Mouse (Mus musculus) limb, embryonic 12.5 days (tissue): ENCODE measurements at regions not wholly inside any gene's neighbourhood (a gene's known extent, or its start where the extent isn't known, plus 50 kb on each side); places are given as distances from the start of the nearest gene placed in this dataset.

Experiments used
- ATAC-seq: fragments of 200-750 bp; cut with Nextera tagmentation; 2 replicates; pipeline ENCODE4 v1.8.0; 2017; ENCODE audit warnings: low read depth, moderate TSS enrichment; ENCODE audit not compliant: insufficient number of reproducible peaks, insufficient read depth, low FRiP score, low TSS enrichment
- H3K27ac ChIP-seq: fragments of 300-500 bp; sonication (generic); 2 replicates; pipeline ENCODE4 v1.5.1; 2016; ENCODE audit warnings: mild to moderate bottlenecking, moderate library complexity
- H3K27me3 ChIP-seq: fragments of 300-500 bp; sonication (generic); 2 replicates; pipeline ENCODE4 v1.6.1; 2016; ENCODE audit warnings: mild to moderate bottlenecking, moderate library complexity
- H3K36me3 ChIP-seq: fragments of 300-500 bp; sonication (generic); 2 replicates; pipeline ENCODE4 v1.6.1; 2016; ENCODE audit warnings: mild to moderate bottlenecking, moderate library complexity
- H3K4me1 ChIP-seq: fragments of 300-500 bp; sonication (generic); replicated peaks from 2 replicates; pipeline ENCODE4 v1.6.1; 2016
- H3K4me2 ChIP-seq: fragments of 300-500 bp; sonication (generic); 2 replicates; pipeline ENCODE4 v1.6.1; 2016; ENCODE audit warnings: mild to moderate bottlenecking, moderate library complexity
- H3K4me3 ChIP-seq: fragments of 300-500 bp; sonication (generic); replicated peaks from 2 replicates; pipeline ENCODE4 v1.5.1; 2016; ENCODE audit warnings: mild to moderate bottlenecking
- H3K9ac ChIP-seq: fragments of 300-500 bp; sonication (generic); replicated peaks from 2 replicates; pipeline ENCODE4 v1.6.1; 2016; ENCODE audit warnings: mild to moderate bottlenecking, moderate library complexity
- H3K9me3 ChIP-seq: fragments of 300-500 bp; sonication (generic); 2 replicates; pipeline ENCODE4 v1.6.1; 2016; ENCODE audit warnings: mild to moderate bottlenecking, moderate library complexity
- WGBS: fragments of 180-500 bp; shearing (Covaris S2); methylation state at CpG from one replicate; pipeline ENCODE4 v1.1.7; 2016; 5-methylcytosine and 5-hydroxymethylcytosine counted together

DNA sequence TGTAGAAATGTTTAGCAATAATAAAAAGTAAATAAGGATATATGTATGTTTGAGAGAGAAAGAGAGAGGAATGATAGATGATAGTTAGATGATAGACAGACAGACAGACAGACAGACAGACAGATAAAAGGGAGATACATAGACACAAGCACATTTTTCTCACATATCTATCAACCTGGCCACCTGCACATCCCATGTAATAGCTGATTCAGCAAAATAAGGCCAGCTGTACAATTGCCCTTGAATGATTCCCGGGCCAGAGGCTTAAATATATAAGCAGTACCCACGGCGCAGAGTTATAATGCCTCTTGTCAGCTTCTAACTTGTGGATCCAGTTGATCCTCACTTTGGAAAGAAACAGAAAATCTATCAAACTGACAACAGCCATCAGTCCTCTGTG lies 178.5 kb downstream of the Tmem114 start:
- no peak for ATAC-seq
- Histone ChIP-seq H3K4me3 (no peak overlapping the region), H3K9ac (no peak overlapping the region), H3K27me3 (no peaks in the 10 kb centered on the region), H3K4me1 (no peaks in the 10 kb centered on the region), H3K27ac (no peak overlapping the region), H3K9me3 (no peaks in the 10 kb centered on the region), H3K4me2 (no peak overlapping the region), H3K36me3 (no peaks in the 10 kb centered on the region)
- WGBS: 88% methylated on average over 3 of the region's 3 CpGs

DNA sequence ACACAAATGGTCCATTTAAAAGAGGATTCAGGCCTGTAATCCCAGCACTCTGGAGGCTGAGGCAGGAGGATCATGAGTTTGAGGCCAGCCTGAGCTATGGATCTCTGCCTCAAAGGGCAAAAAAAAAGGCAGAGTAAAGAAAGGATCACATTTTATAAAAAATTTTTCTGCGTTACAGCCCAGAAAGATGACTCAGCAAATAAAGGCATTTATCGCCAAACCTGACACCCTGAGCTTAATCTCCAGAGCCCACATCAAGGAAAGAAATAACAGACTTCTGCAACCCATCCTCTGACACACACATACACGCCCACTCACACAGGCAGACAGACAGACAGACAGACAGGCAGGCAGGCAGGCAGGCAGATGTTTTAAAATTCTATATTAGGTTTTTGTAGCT lies 179.3 kb downstream of the Tmem114 start:
- H3K9me3 ChIP-seq: no peaks in the 10 kb centered on the region
- no peak for ATAC-seq
- no peak overlapping the region for H3K9ac ChIP-seq
- H3K36me3 ChIP-seq: no peaks in the 10 kb centered on the region
- no peak overlapping the region for H3K4me2 ChIP-seq
- H3K4me3 ChIP-seq: no peak overlapping the region
- WGBS: 86% methylated on average over 3 of the region's 3 CpGs
- no peaks in the 10 kb centered on the region for H3K4me1 ChIP-seq
- H3K27ac ChIP-seq: no peak overlapping the region
- no peaks in the 10 kb centered on the region for H3K27me3 ChIP-seq

- no peak for ATAC-seq
- H3K4me1 ChIP-seq: no peaks in the 10 kb centered on the region
- WGBS: 81% methylated on average over 1 of the region's 1 CpGs
- H3K36me3 ChIP-seq: no peaks in the 10 kb centered on the region
- H3K9ac ChIP-seq: no peak overlapping the region
- H3K4me3 ChIP-seq: no peak overlapping the region
- H3K4me2 ChIP-seq: no peak overlapping the region
- H3K9me3 ChIP-seq: no peaks in the 10 kb centered on the region
- no peaks in the 10 kb centered on the region for H3K27me3 ChIP-seq
- no peak overlapping the region for H3K27ac ChIP-seq
Measured at GRCm38 (mm10) chr16:8234351-8234750, 190.6 kb downstream of the Tmem114 start.

- no peak overlapping the region for H3K9ac ChIP-seq
- no peak overlapping the region for H3K4me3 ChIP-seq
- H3K36me3 ChIP-seq: no peaks in the 10 kb centered on the region
- no peak for ATAC-seq
- no peak overlapping the region for H3K27ac ChIP-seq
- no peaks in the 10 kb centered on the region for H3K9me3 ChIP-seq
- 59% methylated on average over 4 of the region's 4 CpGs for WGBS
- H3K27me3 ChIP-seq: no peaks in the 10 kb centered on the region
- no peak overlapping the region for H3K4me2 ChIP-seq
- H3K4me1 ChIP-seq: no peaks in the 10 kb centered on the region
Measured at GRCm38 (mm10) chr16:8232079-8232478, 192.9 kb downstream of the Tmem114 start.

- Histone ChIP-seq H3K9ac (no peak overlapping the region), H3K9me3 (no peaks in the 10 kb centered on the region), H3K27ac (no peak overlapping the region), H3K4me2 (no peak overlapping the region), H3K36me3 (no peaks in the 10 kb centered on the region), H3K27me3 (no peaks in the 10 kb centered on the region), H3K4me3 (no peak overlapping the region), H3K4me1 (peaks cover 17% of the 10 kb centered on the region)
- 11% methylated on average over 10 of the region's 10 CpGs for WGBS
- ATAC-seq: peak; percentile 73
Measured at GRCm38 (mm10) chr16:8223625-8224300, 201.2 kb downstream of the Tmem114 start.

- Histone ChIP-seq H3K27me3 (no peaks in the 10 kb centered on the region), H3K4me1 (peaks cover 5% of the 10 kb centered on the region; the same call in 1 of the 2 replicates), H3K4me3 (no peak overlapping the region), H3K9ac (no peak overlapping the region), H3K27ac (no peak overlapping the region), H3K36me3 (no peaks in the 10 kb centered on the region), H3K9me3 (no peaks in the 10 kb centered on the region), H3K4me2 (no peak overlapping the region)
- 71% methylated on average over 8 of the region's 8 CpGs for WGBS
- no peak for ATAC-seq
Measured at GRCm38 (mm10) chr16:8208251-8209181, 216.4 kb downstream of the Tmem114 start.

GRCm38 (mm10) chr16:8205014-8205413 lies 219.9 kb downstream of the Tmem114 start:
- WGBS: 54% methylated on average over 5 of the region's 5 CpGs
- no peak for ATAC-seq
- no peak overlapping the region for H3K9ac ChIP-seq
- no peaks in the 10 kb centered on the region for H3K27me3 ChIP-seq
- no peak overlapping the region for H3K4me2 ChIP-seq
- H3K36me3 ChIP-seq: no peaks in the 10 kb centered on the region
- H3K27ac ChIP-seq: no peak overlapping the region
- H3K4me3 ChIP-seq: no peak overlapping the region
- peaks cover 5% of the 10 kb centered on the region; the same call in 1 of the 2 replicates for H3K4me1 ChIP-seq
- no peaks in the 10 kb centered on the region for H3K9me3 ChIP-seq

DNA sequence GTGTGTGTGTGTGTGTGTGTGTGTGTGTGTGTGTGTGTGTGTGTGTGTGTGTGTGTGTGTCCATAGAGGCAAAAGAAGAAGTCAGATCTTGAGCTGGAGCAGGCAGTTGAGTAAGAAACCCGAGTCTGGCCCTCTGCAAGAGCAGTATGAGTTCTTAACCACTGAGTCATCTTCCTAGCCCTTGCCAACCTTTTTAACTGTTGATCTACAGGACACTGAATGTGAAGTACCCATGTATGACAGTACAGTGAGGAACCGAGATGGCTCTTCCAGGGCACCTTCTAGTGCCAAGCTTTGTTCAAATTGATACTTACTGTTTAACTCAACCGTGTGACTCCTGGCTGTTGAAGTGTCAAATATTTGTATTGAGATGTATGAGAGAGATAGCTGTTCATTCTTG lies 223.6 kb downstream of the Tmem114 start:
- no peaks in the 10 kb centered on the region for H3K36me3 ChIP-seq
- no peak overlapping the region for H3K4me3 ChIP-seq
- no peak overlapping the region for H3K9ac ChIP-seq
- no peak overlapping the region for H3K4me2 ChIP-seq
- 88% methylated on average over 3 of the region's 3 CpGs for WGBS
- no peaks in the 10 kb centered on the region for H3K9me3 ChIP-seq
- ATAC-seq: no peak
- no peak overlapping the region for H3K27ac ChIP-seq
- no peaks in the 10 kb centered on the region for H3K27me3 ChIP-seq
- peaks cover 5% of the 10 kb centered on the region; the same call in 1 of the 2 replicates for H3K4me1 ChIP-seq

DNA sequence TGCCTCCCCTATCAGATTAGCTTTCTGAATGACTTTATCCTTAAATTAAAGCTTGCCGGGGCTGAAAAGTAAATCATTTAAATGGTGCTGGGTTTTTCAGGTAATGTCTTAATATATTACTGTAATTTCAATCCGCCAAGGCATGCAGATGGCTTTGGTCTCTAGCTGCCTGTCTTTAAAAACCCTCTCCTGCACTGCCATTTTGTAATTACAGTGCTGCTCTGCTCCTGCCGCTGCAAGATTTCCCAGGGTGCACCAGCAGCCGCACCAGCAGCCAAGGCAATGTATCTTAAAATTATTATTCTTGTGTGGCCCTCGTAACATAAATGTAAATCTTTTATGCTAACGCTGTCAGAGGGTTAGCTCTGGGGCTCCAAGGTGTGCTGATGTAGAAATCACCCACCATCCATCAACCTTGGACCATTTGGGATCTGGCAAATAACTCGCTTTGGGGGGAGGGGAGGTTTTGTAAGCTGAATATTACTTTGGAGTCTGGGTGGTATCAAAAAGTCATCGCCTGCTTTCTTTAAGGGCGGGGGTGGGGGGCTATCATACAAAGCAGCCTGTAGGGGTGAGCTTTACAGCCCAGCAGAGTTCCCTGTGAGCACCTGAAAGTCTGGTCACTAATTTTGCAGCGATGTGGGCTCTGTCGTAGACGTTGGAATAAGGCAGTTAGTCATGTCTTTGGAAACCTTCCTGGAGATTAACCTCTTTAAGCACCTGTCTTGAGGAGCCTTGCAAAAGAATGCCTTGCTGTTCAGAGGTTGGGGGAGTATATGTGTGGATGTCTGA lies 226.0 kb downstream of the Tmem114 start:
- Histone ChIP-seq H3K27ac (no peak overlapping the region), H3K27me3 (no peaks in the 10 kb centered on the region), H3K9ac (no peak overlapping the region), H3K4me2 (no peak overlapping the region), H3K9me3 (no peaks in the 10 kb centered on the region), H3K4me1 (no peaks in the 10 kb centered on the region), H3K36me3 (no peaks in the 10 kb centered on the region), H3K4me3 (no peak overlapping the region)
- peak; percentile 66 for ATAC-seq
- WGBS: 61% methylated on average over 12 of the region's 12 CpGs

- H3K4me2 ChIP-seq: no peak overlapping the region
- WGBS: 80% methylated on average over 6 of the region's 6 CpGs
- H3K4me3 ChIP-seq: no peak overlapping the region
- H3K36me3 ChIP-seq: no peaks in the 10 kb centered on the region
- no peak overlapping the region for H3K9ac ChIP-seq
- H3K4me1 ChIP-seq: no peaks in the 10 kb centered on the region
- H3K27ac ChIP-seq: no peak overlapping the region
- no peak for ATAC-seq
- no peaks in the 10 kb centered on the region for H3K9me3 ChIP-seq
- H3K27me3 ChIP-seq: no peaks in the 10 kb centered on the region
Measured at GRCm38 (mm10) chr16:8189472-8190240, 235.3 kb downstream of the Tmem114 start.
